Mouse (Mus musculus): ENCODE data around the gene Nckap5l. TPM values are rescaled to one million over a fixed set of nuclear protein-coding genes. Genes with fewer than 3 reads are reported as not detected.
"Not testable (repeated sequence)": the region's sequence is repeated elsewhere in the genome, so short reads cannot be mapped to it uniquely, and the experiment has no call there.

Gene Nckap5l
- total RNA-seq, 1 experiment from 2014 or later: 42.1 TPM

DNA sequence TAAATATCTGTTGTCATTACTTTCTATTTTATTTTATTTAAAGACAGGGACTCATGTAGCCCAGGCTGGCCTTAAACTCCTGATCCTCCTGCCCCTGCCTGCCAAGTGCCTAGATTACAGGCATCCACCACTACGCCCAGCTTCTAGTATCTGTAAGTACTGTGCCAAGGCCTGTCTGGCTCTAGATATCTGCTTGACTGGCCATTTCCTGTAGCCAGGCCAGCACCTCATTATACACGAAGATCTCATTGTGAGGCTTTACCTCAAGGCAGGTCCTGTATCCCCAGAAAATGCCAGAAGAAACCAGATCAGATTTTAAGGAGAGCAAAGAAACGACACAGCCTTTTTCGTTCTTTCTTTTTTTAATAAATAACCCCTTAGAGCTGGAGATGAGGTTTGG is 12.2 kb upstream of the Nckap5l start:
- no peak for DNase-seq

DNA sequence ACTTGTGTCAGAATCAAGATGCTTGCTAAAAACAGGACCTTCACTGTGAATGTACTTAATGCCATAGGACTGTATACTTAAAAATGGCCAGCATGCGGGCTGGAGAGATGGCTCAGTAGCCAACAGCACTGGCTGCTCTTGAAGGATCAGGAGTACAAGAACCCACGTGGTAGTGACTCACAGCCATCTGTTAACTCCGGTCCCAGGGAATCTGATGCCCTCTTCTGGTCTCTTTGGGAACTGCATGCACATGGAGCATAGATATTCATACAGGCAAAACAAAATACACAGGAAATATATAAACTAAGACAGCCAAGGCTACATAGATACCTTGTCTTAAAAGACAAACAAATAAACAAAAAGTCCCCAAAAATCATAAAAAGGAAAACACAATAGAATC is 11.5 kb upstream of the Nckap5l start:
- DNase-seq: peak; percentile 72

GRCm38 (mm10) chr15:99463194-99463593 is 5.6 kb upstream of the Nckap5l start:
- DNase-seq: no peak

DNA sequence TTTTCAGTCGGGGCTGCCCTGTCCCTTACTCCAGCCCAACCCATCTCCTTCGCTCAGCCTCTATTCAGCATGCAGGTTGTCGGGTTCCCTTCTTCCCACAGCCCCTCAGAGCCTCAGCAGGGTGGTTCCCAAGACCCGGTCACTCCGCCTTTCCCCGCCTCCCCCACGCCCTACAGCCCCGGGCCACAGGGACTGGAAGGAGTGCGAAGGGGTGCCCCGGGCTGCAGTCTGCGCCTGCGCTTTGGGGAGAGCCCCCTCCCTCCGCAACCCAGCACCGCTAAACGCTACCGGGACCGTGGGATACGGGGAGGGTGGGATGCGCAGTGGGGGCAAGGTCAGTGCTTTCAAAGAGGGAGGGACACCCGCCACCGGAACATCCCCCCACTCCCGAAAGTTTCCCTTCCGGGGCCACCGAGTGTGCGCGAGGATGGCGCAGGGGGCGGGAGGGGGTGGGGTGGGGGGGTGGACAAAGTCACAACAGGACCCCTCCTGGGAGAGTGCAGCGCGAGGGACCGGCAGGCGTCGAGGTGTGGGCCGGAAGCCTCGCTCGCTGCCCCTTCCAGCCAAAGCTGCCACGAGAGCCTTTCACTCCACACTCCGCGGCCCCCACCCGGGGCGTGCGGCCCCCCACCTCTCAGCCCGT is 464 bp downstream of the Nckap5l start:
- peak; percentile 75 for DNase-seq

DNA sequence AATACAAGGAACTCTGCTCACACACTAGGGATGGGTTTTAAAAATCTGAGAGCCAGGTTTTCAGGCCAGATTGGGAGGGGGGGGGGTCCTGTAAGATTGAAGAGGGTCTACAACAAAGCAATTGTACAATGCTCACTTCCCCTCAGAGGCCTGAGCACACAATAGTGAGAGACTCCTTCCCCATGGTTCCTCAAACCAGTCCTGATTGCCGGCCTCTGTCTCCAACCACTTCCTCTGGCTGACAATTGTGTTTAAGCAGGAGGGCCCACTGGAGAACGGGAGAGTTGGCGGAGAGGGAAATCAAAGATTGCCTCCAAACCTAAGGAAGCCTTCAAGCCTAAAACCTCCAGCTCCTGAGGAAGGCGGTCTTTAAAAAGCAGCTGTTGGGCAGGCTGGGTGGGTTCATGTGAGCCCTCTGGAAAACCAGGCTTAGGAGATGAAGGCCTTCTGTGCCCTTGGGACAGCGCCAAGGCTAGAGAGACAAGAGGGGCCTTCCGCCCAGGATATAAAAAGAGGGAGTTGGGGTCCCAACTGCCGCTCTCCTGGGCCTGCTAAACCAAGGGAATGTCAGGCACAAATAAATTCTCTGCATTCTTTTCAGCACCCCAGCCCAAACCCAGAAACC is 1.1 kb downstream of the Nckap5l start:
- DNase-seq: no peak

GRCm38 (mm10) chr15:99455415-99455814 is 2.1 kb downstream of the Nckap5l start:
- DNase-seq: no peak

GRCm38 (mm10) chr15:99454585-99455279 is 2.8 kb downstream of the Nckap5l start:
- DNase-seq: no peak

GRCm38 (mm10) chr15:99453153-99453900 is 4.2 kb downstream of the Nckap5l start:
- no peak for DNase-seq

DNA sequence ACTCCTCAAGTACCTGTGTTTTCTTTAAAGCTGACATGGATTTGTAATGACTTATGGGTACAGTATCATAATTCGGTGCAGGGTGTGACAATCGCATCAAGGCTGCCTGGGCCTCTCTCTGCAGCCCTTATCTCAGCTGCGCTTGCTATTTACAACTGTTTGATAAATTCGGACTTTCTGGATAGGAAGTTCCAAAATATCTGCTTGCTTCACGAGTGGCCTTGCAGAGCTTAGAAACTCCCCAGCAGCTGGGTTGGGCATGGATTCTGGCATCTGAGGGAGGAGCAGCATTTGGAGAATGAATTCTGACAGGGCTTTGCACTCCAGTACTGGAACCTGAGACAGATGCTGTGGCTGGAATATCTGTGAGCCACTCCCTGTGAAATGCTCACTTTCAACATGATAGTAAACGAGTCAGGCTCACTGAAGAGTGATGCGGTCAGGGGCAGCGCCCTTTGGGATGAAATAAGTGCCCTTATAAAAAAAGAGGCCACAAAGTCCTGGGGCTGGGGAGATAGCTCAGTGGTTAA is 7.7 kb downstream of the Nckap5l start:
- DNase-seq: no peak

DNA sequence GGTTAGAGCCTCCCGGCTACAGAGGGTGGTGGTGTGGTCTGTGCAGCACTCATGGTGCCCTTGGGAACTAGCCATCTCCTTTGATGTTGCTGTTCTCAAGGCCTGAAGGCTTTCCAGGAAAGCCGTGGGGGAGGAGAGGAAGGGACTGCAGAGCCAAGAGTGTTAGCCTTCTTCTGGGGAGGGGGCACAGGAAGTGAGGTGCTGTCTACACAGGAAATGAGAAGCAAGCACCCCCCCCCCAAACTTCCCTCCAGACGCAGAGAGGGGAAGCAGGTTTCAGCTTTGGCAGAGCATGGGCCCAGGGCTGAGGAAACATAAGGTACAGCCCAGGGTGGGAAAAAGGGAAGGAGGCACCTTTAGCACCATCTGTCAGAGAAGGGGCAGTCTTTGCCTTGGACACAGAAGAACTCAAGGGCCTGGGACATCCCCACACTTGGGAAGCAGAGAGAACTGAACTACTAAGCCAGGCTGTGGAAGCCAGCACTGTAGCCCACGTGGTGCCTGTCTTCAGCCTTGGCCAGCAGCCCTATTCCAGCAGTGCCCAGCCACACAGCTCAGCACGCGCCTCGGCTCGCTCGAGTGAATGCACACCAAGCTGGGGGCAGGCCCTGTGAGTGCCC is 8.3 kb downstream of the Nckap5l start:
- DNase-seq: peak; percentile 67

- DNase-seq: not testable (repeated sequence)
These were observed 11.4 kb downstream of the Nckap5l start for GRCm38 (mm10) chr15:99446136-99446535.

- no peak for DNase-seq
These were observed 12.0 kb downstream of the Nckap5l start for GRCm38 (mm10) chr15:99445567-99445966.

- DNase-seq: no peak
These were observed 15.2 kb downstream of the Nckap5l start for GRCm38 (mm10) chr15:99442358-99442757.

- no peak for DNase-seq
These were observed 16.6 kb downstream of the Nckap5l start for GRCm38 (mm10) chr15:99440816-99441457.

DNA sequence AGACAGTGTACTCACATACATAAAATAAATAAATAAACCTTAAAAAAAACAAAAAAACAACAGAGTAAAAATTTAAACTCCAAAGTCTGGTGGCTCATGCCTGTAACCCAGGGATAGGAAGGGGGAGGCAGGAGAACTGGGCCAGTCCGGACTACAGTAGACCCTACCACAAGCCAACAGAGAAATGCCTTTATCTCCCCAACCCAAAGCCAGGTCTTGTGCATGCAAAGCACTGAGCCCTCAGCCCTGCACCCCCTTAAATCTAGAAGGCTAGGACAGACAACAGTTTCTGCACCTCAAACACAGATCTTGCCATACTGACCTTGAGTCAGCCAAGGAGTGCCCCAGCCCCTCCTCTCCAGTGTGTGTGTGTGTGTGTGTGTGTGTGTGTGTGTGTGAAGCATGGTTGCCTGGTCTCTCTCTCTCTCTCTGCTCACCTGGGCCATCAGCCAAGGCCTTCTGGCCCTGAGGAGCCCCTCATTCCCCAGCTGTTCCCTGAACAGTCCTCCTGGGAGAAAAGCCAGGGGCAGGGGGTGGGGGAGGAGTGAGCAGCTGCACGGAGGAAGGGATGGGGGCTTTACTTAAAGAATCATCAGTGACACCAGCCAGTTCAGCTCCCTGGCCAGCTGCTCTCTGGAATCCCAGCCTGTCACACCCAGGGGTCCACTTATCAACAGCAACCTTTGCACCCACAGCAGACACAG is 17.3 kb downstream of the Nckap5l start:
- no peak for DNase-seq

GRCm38 (mm10) chr15:99438966-99439698 is 18.4 kb downstream of the Nckap5l start:
- no peak for DNase-seq

- DNase-seq: peak; percentile 74
These were observed 23.6 kb downstream of the Nckap5l start for GRCm38 (mm10) chr15:99433913-99434312.

DNA sequence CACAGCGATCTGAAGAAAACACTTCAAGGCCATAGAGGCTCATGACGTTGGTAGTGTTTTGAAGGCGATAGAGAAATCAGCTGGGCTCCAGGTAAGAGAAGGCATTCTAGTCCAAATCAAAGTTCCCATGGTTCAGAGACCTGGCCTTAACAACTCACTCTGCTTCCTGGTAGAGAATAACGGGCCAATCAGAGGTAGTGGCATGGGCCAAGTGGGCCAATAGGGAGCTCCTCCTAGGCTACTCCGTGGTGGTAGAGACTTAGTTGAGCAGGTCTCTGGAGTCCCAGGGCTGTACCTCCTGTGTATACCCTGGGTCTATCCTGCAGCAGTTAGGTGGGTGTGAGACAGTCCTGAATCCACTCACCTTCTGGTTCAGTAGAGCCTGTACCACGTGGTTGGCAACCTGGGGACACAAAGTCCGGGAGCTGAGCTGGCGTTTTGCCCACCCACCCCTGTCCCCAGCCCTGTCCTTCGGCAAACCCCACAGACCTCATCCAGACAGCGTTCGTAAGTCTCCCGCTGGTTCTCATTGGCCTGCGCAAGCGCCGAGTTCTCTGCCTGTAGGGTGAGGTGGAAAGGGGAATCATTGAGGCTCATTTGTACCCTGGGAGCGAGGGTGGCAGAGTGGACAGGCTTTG is 24.3 kb downstream of the Nckap5l start:
- DNase-seq: no peak

DNA sequence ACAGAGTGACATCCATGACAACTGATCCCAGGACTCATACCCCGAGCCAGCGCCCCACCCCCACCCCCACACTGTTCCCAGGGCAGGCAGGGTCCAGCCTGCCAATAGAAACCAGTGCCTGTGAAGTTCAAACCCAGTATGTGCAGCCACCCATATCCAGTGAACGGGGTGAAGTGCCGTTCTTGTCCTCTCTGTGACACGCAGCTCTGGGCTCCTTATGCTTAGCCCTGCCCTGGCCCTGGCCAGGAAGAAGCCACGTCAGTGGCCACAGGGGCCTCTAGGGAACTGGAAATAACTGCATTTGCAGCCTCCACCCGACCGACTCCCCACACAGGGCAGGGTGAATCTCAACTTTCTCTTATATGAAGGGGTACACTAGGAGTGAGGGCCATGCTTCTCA is 25.6 kb downstream of the Nckap5l start:
- no peak for DNase-seq

DNA sequence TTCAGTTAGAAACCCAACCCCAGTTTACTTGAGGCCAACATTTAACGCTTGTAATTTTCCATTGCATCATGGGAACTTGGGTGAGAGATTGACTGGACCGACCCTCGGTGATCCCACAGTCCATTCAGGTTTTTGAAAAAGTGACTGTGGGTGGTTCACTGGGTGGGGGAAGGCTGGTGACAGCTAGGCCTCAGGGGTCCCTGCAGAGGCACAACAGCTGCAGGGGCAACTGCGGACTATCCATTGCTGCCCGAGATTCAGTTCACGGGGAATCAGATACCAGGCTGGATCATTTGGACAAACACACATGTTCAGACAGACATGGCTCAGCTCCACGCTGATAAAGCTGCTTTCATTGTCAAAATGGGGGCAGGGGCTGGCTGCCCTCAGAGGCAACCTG is 26.0 kb downstream of the Nckap5l start:
- no peak for DNase-seq
